Mouse (Mus musculus) testis, adult 2 months (tissue): ENCODE data around the gene Zfp62.

Experiments used
- CTCF ChIP-seq: fragments of 200-500 bp; IDR thresholded peaks from 2 replicates; pipeline ENCODE4 v1.5.1; 2012; ENCODE audit warnings: low read depth, mild to moderate bottlenecking, inconsistent platforms, low read length, moderate library complexity; ENCODE audit not compliant: control insufficient read depth, insufficient read depth, insufficient replicate concordance
- POLR2A ChIP-seq: fragments of 200-500 bp; IDR thresholded peaks from 2 replicates; pipeline ENCODE4 v1.6.1; 2012; ENCODE audit warnings: low read depth, mild to moderate bottlenecking, inconsistent platforms, low read length, moderate library complexity; ENCODE audit not compliant: control insufficient read depth

DNA sequence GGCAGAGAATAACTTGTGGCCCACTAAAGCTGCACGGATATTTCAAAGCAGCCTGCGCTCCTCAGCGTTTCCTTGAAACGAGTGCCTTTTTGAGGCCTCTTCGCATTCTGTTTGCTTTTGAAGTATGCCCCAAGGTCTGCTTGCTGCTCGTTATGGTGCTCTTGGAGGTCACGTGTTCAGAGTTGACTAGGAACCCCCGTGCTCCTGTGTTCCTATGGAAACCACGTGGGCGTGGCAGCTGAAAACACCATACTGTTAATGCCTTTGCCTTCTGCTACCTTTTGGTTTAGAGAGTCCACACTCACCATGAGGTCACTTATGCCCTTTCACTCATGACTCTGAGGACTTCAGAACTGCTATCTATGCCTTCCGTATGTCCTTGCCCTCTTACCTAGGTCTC, 61.5 kb downstream of the Zfp62 start:
- TF ChIP-seq POLR2A: no peak
- TF ChIP-seq CTCF: no peak
